Mouse (Mus musculus) kidney, adult 9 months (tissue): ENCODE measurements around the gene Ntmt1.

Experiments
- DNase-seq: peaks from one replicate; pipeline ENCODE4 v3.0.0; 2022

Ntmt1 gene

DNA sequence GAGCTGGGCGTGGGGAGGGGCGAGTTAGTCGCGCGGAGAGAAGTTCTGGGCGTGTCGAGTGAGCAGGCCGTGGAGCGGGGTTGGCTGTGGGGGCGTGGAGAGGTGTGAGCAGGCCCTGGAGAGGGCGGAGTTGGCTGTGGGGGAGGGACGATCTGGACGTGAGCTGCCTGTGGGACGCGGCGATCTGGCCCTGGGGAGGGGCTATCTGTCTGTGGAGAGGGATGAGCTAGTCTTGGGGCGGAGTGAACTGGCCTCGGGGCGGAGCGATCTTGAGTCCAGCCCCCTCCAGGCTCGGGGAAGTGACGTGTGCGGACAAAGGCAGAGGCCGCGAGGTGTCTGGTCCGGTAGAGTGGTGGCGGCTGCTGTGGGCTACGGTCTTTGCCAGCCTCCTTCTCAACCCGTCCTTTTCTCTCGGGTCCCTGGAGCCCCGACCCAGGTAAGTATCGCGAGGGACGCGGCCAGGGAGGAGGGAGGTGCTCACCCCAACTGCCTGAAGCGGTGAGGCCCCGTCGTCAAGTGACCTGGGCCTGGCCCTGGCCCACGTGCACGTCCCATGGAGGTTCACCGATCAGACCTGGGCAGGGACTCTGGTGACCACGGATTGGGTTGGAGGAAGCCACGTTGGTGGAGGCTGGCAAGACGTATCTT lies at the start of gene Ntmt1:
Ntmt1 (plus strand) TSS at position 179 of the 648 bp plus-strand sequence.
- DNase-seq: peak; percentile 100

DNA sequence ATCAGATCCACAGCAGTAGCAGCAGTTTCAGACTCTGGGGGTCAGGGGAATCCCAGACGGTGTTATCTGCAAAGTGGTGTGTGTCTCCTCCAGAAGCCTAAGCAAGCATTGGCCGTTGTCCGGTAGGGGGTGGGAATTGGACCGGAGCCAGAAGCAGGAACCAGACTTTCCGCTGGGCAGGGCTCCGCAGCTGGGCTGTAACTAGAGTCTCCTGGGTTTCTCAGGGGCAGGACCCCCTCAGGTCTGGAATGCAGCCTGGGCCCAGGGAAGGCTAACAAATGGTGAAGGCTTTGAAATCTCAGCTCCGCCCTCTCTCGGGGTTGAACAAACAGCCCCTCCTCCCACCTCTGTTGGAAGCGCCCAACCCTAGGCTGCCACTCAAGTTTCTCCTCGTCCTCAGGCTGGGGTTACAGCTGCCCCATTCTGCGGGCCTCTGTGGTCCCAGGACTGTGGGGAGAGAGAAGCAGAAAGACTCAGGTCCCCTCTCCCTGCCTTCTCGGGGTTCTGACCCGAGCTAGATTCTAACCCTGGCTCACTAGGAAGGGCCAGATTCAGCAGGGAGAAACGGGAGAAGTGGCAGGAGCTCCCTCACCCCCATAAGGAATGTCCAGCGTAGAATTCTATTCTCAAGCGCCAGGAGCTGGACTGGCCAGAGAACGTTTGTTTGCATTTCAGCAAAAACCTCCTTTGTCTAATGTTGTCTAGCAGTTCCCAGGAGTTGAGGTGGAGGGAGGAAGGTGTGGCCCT lies 49.1 kb upstream of the Ntmt1 start:
- DNase-seq: peak; percentile 97

DNA sequence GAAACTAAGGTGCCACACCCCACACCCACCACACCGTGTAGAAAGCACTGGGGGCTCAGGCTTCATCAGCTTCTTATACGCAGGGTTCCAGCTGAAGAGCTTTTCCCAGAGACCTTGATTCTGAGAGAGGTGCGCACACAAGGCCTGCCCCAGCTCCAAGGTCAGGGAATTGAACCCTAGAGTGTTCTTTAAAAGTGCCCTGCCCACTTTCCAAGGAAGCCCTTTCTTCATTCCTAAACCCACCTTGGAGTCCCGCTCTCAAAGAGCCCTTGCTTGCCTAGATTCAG lies 48.6 kb upstream of the Ntmt1 start:
- peak; percentile 53 for DNase-seq

DNA sequence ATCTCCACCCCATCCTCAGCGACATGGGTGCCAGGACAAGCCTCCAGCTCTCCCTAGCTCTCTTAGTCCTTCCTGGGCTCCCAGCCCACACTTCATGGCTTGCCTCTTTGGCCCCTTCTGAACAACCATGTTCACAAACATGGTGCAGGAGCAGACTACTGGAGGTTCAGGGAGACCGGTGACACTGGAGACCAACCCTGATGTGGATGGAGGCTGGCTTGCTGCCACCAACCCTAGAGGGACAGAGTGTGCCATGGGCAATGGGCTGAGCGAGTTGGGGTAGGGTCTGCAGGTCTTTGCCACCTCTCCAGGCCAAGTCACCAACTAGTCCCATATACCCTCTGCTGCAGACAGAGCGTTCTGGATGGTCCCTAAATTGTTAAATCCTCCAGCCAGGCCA lies 48.2 kb upstream of the Ntmt1 start:
- peak; percentile 51 for DNase-seq

DNA sequence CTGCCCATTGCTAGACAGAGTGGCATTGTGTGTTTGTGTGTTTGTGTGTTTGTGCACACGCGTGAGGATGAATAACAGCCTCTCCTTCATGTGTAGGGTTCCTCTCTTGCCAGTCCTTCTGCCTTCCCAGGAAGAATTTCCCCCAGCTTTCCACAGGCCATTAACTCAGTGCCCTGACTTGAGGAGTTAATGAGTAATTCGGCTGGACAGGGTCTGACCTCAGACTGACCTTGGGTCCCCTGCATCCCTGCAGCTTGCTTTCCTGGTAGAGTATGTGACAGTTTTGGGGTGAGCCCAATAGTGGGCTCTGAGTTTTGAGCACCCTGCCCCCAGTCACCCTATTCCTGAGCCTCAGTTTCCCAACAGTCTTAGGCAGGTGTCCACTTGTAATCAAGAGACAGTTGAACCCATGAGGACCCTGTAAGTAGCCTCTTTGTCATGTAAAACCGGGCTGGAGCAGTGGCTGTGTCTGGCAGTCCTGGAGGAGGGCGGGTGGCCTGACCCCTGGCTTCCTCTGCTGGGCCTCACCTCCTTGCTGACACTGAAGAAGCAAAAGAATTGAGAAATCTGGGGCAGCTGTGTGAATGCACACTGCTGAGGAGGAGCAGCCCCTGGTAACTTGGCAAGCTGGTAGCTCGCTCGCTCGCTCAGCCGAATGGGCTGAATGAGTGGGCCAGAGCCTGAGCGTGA lies 47.6 kb upstream of the Ntmt1 start:
- DNase-seq: peak; percentile 92

DNA sequence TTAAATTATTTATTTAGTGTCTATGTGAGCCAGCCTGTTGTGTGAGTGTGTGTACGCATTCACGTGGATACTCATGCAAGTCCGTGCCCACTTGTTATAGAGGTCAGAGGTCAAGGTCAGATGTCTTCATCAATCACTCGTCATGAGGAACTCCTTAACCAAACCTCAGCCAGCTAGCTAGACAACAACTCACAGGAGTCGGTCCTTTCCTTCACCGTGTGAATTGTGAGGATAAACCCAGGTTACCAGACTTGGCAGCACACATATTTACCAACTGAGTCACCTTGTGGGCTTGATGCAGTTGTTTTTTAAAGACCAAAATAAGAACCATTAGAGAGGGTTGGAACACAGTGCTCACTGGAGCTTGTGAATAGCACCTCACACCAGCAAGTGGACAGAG lies 46.9 kb upstream of the Ntmt1 start:
- peak; percentile 68 for DNase-seq

DNA sequence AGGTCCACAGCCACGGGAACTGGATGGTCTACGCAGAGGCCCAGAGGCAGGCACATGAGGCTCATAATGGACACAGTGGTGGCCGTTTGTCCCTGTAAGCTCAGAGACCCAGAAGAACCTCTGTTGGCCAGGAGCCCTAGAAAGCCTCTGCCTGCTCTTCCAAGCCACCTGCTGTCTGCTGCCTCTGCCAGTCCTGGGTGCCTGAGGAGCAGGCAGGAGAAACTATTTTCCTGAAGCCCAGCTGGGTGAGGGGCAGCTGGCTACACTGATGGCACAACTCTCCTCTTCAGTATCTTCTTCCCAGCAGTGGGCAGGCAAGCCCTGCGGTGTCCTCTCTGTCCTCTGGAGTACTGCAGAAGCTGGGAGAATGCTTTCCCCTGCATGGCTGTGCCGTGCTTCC lies 41.2 kb upstream of the Ntmt1 start:
- no peak for DNase-seq

DNA sequence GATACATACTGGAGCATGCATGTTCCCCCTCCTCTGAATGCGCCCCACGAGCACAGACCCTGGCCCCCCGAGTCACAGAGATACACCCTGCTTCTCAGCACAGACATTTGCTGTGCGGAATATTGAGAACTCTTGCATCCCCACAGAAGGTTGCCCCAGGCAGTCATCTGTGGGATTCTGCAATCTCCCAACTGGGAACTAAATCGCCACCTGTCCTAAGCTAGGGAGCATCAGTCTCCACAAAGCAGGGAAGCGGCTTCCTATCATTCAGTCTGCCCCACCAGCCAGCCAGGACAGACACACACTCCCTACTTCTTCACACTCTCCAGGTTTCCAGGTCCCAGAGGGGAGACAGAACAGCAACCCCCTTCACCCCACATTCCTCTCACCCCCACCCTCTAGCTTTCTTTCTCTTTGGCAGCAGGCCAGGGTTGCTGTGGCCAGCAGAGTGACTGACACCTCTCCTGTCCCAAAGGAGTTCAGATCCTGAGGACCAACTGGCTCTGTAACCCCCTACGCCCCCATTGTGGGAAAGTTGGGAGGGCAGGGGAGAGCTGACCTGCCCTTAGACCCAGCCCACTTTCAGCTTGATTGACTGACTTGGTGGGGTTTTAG lies 39.9 kb upstream of the Ntmt1 start:
- DNase-seq: no peak

DNA sequence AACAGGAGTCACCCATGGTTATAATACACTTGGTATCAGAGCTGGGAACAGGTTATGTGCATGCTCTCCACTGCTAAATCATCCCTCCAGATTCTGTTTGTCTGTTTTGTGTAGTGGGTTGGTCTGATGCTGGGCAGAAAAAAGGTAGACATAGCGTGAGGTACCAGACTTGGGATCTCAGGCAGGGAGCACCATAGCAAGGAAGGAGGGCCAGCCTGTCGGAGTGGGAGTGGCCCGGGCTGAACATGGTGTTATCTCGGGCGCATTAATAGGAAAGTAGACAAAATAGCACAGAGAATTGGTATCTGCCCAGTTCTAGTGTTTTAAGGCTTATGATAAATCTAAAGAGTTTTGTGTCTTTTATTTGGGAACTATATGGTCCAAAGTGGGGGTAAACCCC lies 39.1 kb upstream of the Ntmt1 start:
- DNase-seq: no peak

DNA sequence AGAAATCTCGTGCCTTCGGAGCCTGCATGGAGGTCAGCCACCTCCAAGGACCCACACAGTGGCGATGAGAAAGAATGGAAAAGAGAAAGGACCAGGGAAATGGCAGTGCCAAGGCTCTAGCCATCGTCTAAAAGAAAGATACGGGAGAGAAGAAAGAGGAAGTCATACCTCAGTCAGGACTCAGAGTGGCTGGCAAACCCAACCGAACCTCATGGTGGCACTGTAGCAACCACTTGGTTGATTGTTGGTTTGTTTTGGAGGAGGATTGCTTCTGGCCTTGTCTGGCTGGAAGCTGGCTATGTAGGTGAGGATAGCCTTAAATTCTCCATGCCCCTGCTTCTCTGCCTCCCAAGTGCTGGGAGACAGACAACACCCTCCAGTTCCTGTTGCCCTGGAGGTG lies 38.4 kb upstream of the Ntmt1 start:
- no peak for DNase-seq

DNA sequence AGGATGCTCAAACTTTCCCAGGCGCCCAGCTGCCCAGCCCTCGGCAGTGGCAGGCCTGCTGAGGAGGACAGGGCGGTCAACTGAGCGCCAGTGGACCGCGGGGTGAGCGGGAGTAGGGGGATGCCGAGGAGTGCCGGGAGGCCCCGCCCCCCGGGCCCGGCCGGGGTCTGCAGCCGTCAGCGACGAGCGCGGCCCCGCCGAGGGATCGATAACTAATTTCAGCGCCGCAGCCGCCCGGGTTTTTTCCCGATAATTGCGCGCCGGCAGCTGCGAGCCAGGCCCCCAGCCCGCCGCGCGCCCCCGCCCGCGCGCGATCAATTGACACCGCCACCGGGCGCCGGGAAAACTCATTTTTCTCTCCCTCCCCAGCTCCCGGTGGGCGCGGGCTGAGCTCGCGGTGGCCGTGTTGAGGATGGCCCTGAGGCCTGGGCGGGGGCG lies 36.2 kb upstream of the Ntmt1 start:
- no peak for DNase-seq

DNA sequence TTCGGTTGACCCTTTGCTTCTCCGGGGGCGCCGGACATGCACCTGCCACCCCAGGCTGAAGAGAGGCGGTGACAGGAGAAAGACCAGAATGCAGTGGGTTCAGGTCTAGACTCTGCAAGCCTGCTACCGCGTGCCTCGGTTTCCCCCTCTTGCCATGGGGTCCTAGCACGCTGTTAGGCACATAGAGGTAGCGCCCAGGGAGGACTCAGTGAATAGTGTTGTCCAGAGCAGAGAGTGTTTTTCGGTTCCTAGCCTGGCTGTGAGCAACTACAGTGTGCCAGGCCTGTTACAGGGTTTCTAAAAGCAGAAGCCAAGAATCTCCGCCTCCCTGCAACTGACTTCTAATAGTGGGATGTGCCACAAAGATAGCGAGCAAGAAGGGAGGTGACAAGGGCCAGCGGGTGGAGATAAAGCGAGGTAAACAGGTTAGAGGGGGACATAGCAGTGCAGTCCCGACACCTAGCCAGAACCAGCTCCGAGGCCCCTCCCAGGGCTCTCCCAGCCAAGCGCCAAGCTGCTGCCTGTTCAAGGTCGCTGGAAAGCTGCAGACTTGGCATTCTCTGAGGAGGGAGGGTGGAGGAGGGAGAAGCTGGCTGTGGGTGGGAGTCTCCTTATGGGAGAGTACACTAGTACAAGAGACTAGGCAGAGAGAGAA lies 35.7 kb upstream of the Ntmt1 start:
- DNase-seq: peak; percentile 92

DNA sequence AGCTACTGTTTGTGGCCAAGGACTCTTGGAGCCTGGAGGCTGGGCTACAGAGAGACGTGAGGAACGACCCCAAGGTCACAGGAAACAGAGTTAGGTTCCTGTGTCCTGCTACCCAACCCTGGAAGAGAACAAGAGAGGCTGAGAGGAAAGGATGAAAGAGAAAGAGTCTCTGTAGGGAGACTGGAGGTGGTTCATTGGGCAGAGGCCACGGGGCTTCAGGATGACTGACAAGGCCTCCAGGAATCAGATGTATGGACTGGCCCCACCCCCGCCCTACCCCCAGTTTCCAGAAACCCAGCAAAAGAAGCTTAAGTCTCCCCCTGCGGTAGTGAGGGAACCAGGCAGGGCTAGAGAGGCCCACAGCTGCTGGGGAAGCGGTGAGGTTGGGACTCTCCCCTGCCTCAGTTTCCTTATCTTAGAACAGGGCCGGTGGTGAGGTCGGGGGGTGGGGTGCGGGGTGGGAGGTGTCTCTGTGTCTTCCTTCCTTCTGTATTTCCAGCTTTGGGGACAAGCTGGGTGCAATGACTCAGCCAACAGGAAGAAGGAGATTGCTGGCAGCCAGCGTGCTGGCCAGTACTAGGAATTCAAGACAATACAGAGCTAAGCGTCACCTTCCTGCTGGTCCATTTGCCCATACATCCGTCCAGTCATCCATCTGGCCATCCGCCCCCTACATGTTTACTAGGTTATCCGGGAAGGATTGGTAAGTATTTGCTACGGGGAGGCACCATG lies 34.9 kb upstream of the Ntmt1 start:
- peak; percentile 71 for DNase-seq

DNA sequence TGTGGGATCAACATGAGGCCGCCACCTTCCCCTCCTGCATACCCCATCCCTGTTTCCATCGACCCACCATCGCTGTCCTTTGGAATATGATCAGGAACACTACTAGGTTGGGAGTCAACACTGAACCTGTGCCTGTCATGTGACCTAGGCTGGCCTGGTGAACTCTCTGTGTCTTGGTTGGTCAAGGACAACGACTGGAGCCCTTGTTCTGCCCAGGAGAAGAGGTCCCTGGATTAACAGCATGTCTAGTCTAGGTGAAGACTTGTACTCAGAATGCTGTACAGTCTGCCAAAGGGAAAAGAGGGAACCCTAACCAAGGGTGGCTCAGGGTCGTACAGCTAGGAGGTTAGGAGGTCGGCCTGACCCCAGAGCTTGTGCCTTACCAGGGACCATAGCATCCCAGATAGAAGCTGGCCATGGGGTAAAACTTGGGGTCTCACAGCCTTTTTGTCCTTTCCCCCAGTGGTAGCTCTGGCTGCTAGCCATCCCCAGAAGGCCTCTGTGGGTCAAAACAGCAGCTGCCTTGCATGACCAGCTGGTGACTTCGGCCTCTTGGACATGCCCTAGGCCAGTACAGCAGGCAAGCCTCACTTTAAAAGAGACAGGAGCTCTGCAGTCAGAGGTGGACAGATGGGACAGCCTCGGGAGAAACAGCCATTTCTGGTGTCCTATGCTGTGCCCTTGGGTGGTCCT lies 34.2 kb upstream of the Ntmt1 start:
- peak; percentile 49 for DNase-seq

DNA sequence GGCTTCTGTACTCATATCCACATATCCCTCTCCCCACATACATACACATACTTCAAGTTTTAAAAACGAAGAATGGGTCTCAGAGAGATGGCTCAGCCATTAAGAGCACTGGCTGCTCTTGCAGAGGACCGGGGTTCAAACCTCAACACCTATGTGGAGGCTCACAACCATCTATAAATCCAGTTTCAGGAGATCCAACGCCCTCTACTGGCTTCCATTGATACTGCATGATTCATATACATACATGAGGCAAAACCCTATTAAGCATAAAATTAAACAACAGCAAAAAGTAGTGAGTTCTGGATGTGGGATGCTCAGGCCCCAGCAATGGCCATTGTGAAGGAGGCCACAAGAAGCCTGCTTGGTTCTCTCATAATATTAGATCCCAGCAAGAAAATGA lies 31.7 kb upstream of the Ntmt1 start:
- DNase-seq: no peak

DNA sequence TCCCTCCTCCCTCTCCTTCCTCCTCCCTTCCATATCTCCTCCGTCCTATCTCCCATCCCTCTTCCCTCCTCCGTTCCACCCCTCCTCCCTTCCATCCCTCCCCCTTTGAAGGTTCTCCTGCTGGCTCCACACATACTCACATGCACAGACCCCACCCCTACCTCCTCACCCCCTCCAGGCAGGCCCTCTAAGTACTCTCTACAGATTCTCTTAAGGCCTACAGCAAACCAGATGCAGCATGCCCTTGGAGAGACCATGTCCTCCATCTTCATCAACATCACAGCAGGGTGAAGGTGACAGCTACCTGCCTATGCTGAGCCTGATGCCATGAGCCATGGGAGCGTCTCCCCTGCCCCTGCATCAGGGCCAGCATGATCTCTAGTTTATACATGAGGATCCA lies 30.4 kb upstream of the Ntmt1 start:
- no peak for DNase-seq

DNA sequence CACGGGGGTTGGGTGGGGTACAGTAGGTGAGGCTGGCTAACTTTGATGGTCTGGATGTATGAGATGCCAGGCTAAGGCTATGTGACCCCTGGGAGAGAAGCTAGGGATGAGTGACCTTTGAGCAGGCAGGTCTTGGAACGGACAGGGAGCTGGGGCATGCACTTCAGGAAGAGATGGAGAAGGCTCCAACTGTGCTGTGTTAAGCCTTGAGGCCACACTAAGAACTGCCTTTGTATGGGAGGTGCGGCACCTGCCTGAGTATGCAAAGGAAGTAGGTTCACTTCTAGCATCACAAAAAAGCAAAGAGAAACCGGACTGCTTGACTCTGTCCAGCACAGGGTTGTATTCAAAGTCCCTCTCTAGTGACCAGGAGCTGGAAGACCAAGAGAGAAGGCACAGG lies 29.4 kb upstream of the Ntmt1 start:
- no peak for DNase-seq

DNA sequence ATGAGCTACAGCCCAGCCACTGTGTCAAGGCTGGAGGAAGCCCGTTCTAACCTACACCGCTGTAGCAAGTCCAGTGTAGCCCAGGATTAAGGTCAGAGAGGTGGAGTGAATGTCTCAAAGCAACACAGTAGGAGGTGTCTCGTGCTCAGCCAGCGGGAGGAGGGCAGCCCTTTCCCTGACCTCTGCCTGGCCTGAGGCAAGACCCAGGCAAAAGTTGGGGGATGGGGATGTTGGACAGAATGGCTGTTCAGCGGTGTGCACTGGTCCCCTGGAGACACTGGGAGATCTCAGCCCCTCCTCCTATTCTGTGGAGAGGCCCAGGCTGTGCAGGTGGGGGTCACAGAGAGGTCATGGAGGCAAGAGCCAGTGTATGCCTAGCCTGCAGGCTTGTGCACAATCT lies 28.4 kb upstream of the Ntmt1 start:
- DNase-seq: peak; percentile 80

DNA sequence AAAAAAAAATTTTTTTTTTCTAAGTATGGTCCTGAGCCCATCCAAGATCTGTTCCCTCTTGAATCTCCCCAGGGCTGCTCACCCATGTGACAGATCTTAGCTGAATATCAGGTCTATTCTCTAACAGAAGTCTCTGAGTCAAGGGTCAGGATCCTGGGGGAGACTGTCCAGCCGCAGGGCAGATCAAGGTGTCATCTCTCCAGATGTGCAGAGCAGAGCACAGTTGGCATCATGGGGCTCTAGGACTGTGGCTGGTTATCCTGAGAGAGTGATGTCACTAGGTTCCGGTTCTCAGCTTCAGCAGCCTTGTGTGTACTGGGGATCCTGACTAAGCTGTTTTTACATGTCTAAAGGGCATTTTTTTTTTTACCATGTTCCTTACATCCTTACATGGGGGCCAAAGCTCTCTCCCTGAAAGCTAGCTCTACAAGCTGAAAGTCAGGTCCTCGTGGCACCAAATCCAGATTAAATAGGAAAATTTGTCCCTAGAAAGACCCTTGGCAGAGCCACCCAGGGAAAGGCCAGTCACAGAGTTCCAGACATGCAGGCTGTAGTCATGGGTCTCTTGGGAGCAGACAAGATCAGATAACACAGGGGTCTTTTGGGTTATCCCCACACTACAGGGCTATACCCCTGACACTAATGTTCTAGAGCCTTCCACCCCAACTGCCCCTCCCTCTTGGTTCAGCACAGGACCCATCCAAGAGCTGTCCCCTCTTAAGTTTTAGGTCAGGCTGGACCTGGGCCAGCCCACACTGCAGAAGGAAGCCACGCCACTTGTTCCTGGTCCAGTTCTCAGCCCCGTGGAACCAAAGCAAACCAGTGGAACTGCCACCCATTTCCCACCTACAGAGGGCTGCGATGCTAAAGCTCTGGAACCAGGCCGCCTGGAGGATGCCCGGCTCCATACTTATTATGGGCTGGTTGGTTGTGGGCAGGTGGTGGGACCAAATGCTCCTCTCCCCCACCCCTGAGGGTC lies 25.0 kb upstream of the Ntmt1 start:
- peak; percentile 42 for DNase-seq

DNA sequence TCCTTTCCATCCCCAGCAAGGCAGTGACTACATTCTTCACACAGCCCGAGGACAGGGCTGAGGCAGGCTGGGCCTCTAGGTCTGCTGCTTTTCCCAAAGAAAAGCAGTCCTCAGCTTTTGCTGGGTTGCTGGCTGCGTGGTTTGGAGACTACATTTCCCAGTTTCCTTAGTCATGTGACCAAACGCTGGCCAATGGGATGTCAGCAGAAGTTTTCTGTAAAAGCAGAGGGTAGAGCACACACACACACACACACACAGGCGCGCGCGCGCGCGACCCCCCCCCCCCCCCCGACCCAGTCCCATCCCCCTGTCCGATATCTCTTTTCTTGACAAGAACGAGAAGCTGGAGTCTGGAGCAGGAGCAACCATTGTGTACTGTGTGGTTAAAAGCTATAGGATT lies 24.3 kb upstream of the Ntmt1 start:
- peak; percentile 80 for DNase-seq
